Mouse (Mus musculus): ENCODE data around the gene Golga7b. TPM values are rescaled to one million over a fixed set of nuclear protein-coding genes. Genes with fewer than 3 reads are reported as not detected.

The Golga7b gene
- polyA plus RNA-seq, 1 experiment from 2014 or later, result 7.7 TPM

- no peaks in the 10 kb centered on the region for H3K27me3 ChIP-seq
- no peak overlapping the region for H3K4me2 ChIP-seq (replicated peaks)
- ATAC-seq (ENCODE audit: low FRiP score, low read depth), result no peak
- no peaks in the 10 kb centered on the region for H3K4me1 ChIP-seq
- H3K4me3 ChIP-seq, result no peak overlapping the region
- no peaks in the 10 kb centered on the region for H3K36me3 ChIP-seq
- H3K9me3 ChIP-seq, result no peaks in the 10 kb centered on the region
- no peak overlapping the region for H3K9ac ChIP-seq (replicated peaks)
- H3K27ac ChIP-seq (replicated peaks), result no peak overlapping the region
- 79% methylated on average over 10 of the region's 10 CpGs for WGBS
These were observed 20.9 kb upstream of the Golga7b start for GRCm38 (mm10) chr19:42226451-42226850.

GRCm38 (mm10) chr19:42229499-42230287, 17.7 kb upstream of the Golga7b start:
- no peak for ATAC-seq (ENCODE audit: low FRiP score, low read depth)
- Histone ChIP-seq H3K9ac (replicated peaks) (no peak overlapping the region), H3K4me2 (replicated peaks) (no peak overlapping the region), H3K27me3 (no peaks in the 10 kb centered on the region), H3K36me3 (no peaks in the 10 kb centered on the region), H3K4me3 (no peak overlapping the region), H3K9me3 (no peaks in the 10 kb centered on the region), H3K4me1 (no peaks in the 10 kb centered on the region), H3K27ac (replicated peaks) (no peak overlapping the region)
- WGBS, result 79% methylated on average over 17 of the region's 17 CpGs

- Histone ChIP-seq H3K4me1 (no peaks in the 10 kb centered on the region), H3K27ac (replicated peaks) (no peak overlapping the region), H3K4me3 (no peak overlapping the region), H3K9me3 (no peaks in the 10 kb centered on the region), H3K9ac (replicated peaks) (no peak overlapping the region), H3K4me2 (replicated peaks) (no peak overlapping the region), H3K36me3 (no peaks in the 10 kb centered on the region), H3K27me3 (no peaks in the 10 kb centered on the region)
- WGBS, result 83% methylated on average over 5 of the region's 5 CpGs
- ATAC-seq (ENCODE audit: low FRiP score, low read depth), result no peak
These were observed 17.1 kb upstream of the Golga7b start for GRCm38 (mm10) chr19:42230288-42230568.

- Histone ChIP-seq H3K4me3 (no peak overlapping the region), H3K27me3 (no peaks in the 10 kb centered on the region), H3K27ac (replicated peaks) (no peak overlapping the region), H3K9me3 (no peaks in the 10 kb centered on the region), H3K36me3 (no peaks in the 10 kb centered on the region), H3K9ac (replicated peaks) (no peak overlapping the region), H3K4me1 (no peaks in the 10 kb centered on the region), H3K4me2 (replicated peaks) (no peak overlapping the region)
- WGBS, result 88% methylated on average over 13 of the region's 13 CpGs
- no peak for ATAC-seq (ENCODE audit: low FRiP score, low read depth)
These were observed 16.4 kb upstream of the Golga7b start for GRCm38 (mm10) chr19:42230986-42231385.

- H3K9me3 ChIP-seq, result no peaks in the 10 kb centered on the region
- peak; percentile 56; the same call in 1 of the 2 replicates for ATAC-seq (ENCODE audit: low FRiP score, low read depth)
- H3K9ac ChIP-seq (replicated peaks), result no peak overlapping the region
- H3K36me3 ChIP-seq, result no peaks in the 10 kb centered on the region
- no peaks in the 10 kb centered on the region for H3K27me3 ChIP-seq
- H3K27ac ChIP-seq (replicated peaks), result peak overlapping the region; percentile 61
- WGBS, result 32% methylated on average over 4 of the region's 4 CpGs
- H3K4me2 ChIP-seq (replicated peaks), result no peak overlapping the region
- no peak overlapping the region for H3K4me3 ChIP-seq
- peaks cover 8% of the 10 kb centered on the region for H3K4me1 ChIP-seq
These were observed 9.6 kb upstream of the Golga7b start for GRCm38 (mm10) chr19:42237602-42238340.

- H3K36me3 ChIP-seq, result no peaks in the 10 kb centered on the region
- no peak overlapping the region for H3K9ac ChIP-seq (replicated peaks)
- ATAC-seq (ENCODE audit: low FRiP score, low read depth), result no peak
- H3K4me1 ChIP-seq, result peaks cover 8% of the 10 kb centered on the region
- no peak overlapping the region for H3K4me3 ChIP-seq
- 66% methylated on average over 7 of the region's 7 CpGs for WGBS
- H3K27me3 ChIP-seq, result no peaks in the 10 kb centered on the region
- H3K9me3 ChIP-seq, result no peaks in the 10 kb centered on the region
- H3K4me2 ChIP-seq (replicated peaks), result no peak overlapping the region
- peak overlapping the region; percentile 61 for H3K27ac ChIP-seq (replicated peaks)
These were observed 9.0 kb upstream of the Golga7b start for GRCm38 (mm10) chr19:42238341-42238715.

- ATAC-seq (ENCODE audit: low FRiP score, low read depth), result no peak
- peaks cover 8% of the 10 kb centered on the region for H3K4me1 ChIP-seq
- H3K4me3 ChIP-seq, result no peak overlapping the region
- no peak overlapping the region for H3K27ac ChIP-seq (replicated peaks)
- 56% methylated on average over 8 of the region's 8 CpGs for WGBS
- no peaks in the 10 kb centered on the region for H3K27me3 ChIP-seq
- H3K4me2 ChIP-seq (replicated peaks), result no peak overlapping the region
- H3K36me3 ChIP-seq, result no peaks in the 10 kb centered on the region
- no peaks in the 10 kb centered on the region for H3K9me3 ChIP-seq
- H3K9ac ChIP-seq (replicated peaks), result no peak overlapping the region
These were observed 6.5 kb upstream of the Golga7b start for GRCm38 (mm10) chr19:42240881-42241280.

GRCm38 (mm10) chr19:42243401-42243800, 4.0 kb upstream of the Golga7b start:
- ATAC-seq (ENCODE audit: low FRiP score, low read depth), result no peak
- H3K4me3 ChIP-seq, result no peak overlapping the region
- H3K27me3 ChIP-seq, result 0 out of 2 replicates have a peak, but pooled peaks cover 4% of the 10 kb centered on the region
- no peak overlapping the region for H3K27ac ChIP-seq (replicated peaks)
- H3K36me3 ChIP-seq, result no peaks in the 10 kb centered on the region
- H3K9me3 ChIP-seq, result no peaks in the 10 kb centered on the region
- no peak overlapping the region for H3K9ac ChIP-seq (replicated peaks)
- 0 out of 2 replicates have a peak, but pooled peaks cover 3% of the 10 kb centered on the region for H3K4me1 ChIP-seq
- H3K4me2 ChIP-seq (replicated peaks), result no peak overlapping the region
- 78% methylated on average over 3 of the region's 3 CpGs for WGBS

GRCm38 (mm10) chr19:42246626-42247025, 748 bp upstream of the Golga7b start:
- no peak overlapping the region for H3K4me2 ChIP-seq (replicated peaks)
- H3K9me3 ChIP-seq, result no peaks in the 10 kb centered on the region
- no peaks in the 10 kb centered on the region for H3K4me1 ChIP-seq
- WGBS, result 51% methylated on average over 5 of the region's 5 CpGs
- 0 out of 2 replicates have a peak, but pooled peaks cover 4% of the 10 kb centered on the region for H3K27me3 ChIP-seq
- H3K4me3 ChIP-seq, result no peak overlapping the region
- H3K9ac ChIP-seq (replicated peaks), result no peak overlapping the region
- H3K36me3 ChIP-seq, result no peaks in the 10 kb centered on the region
- ATAC-seq (ENCODE audit: low FRiP score, low read depth), result no peak
- no peak overlapping the region for H3K27ac ChIP-seq (replicated peaks)

GRCm38 (mm10) chr19:42249976-42250914, 2.9 kb downstream of the Golga7b start:
- ATAC-seq (ENCODE audit: low FRiP score, low read depth), result no peak
- WGBS, result 76% methylated on average over 11 of the region's 11 CpGs
- peaks cover 22% of the 10 kb centered on the region for H3K27me3 ChIP-seq

GRCm38 (mm10) chr19:42255438-42255783, 8.0 kb downstream of the Golga7b start:
- no peaks in the 10 kb centered on the region for H3K9me3 ChIP-seq
- WGBS, result under 1% methylated on average over 20 of the region's 23 CpGs
- peak overlapping the region; percentile 83 for H3K4me2 ChIP-seq (replicated peaks)
- peak overlapping the region; percentile 62 for H3K9ac ChIP-seq (replicated peaks)
- H3K27me3 ChIP-seq, result peaks cover 34% of the 10 kb centered on the region
- peak overlapping the region; percentile 49; the same call in 1 of the 2 replicates for H3K27ac ChIP-seq (replicated peaks)
- H3K4me1 ChIP-seq, result peaks cover 22% of the 10 kb centered on the region
- no peaks in the 10 kb centered on the region for H3K36me3 ChIP-seq
- ATAC-seq (ENCODE audit: low FRiP score, low read depth), result peak; percentile 74
- peak overlapping the region; percentile 56 for H3K4me3 ChIP-seq

More at GRCm38 (mm10) chr19:42249976-42250914, 2.9 kb downstream of the Golga7b start:
- H3K4me2 ChIP-seq (replicated peaks), result no peak overlapping the region
- H3K9ac ChIP-seq (replicated peaks), result no peak overlapping the region
- H3K9me3 ChIP-seq, result no peaks in the 10 kb centered on the region
- peaks cover 5% of the 10 kb centered on the region for H3K4me1 ChIP-seq
- H3K4me3 ChIP-seq, result no peak overlapping the region
- H3K36me3 ChIP-seq, result no peaks in the 10 kb centered on the region
- no peak overlapping the region for H3K27ac ChIP-seq (replicated peaks)

Measured in midbrain, embryonic 12.5 days (tissue).